Mouse (Mus musculus) cerebellum, adult (tissue): ENCODE measurements at regions not wholly inside any gene's neighbourhood (a gene's known extent, or its start where the extent isn't known, plus 50 kb on each side); places are given as distances from the start of the nearest gene placed in this dataset.

Experiments used
- ATAC-seq: cut with Nextera tagmentation; 2 replicates; pipeline ENCODE4 v1.9.2; 2017; ENCODE audit warnings: mild to moderate bottlenecking, moderate library complexity, mixed read lengths; ENCODE audit not compliant: insufficient number of reproducible peaks, low FRiP score, low TSS enrichment

- ATAC-seq: no peak
Measured at GRCm38 (mm10) chr19:14656022-14656388, 58.2 kb upstream of the Tle4 start.

- no peak for ATAC-seq
Measured at GRCm38 (mm10) chr19:14655302-14656021, 57.6 kb upstream of the Tle4 start.
